Mouse (Mus musculus): ENCODE data around the gene Tbx19. TPM values are rescaled to one million over a fixed set of nuclear protein-coding genes. Genes with fewer than 3 reads are reported as not detected.

Gene Tbx19
- polyA plus RNA-seq, 1 experiment from 2014 or later, result not detected

Other genes with a start within 250 kb of the Tbx19 start
- not detected in 2 replicates for gene Xcl1, start 225.2 kb downstream of the Tbx19 start, polyA plus RNA-seq (2015; fragmentation: Nextera tagmentation; extraction: Ambion mirVana)
- 22.8 and 26.1 TPM in 2 replicates for gene Sft2d2, start 33.7 kb upstream of the Tbx19 start, polyA plus RNA-seq (2015; fragmentation: Nextera tagmentation; extraction: Ambion mirVana)
- 89.2 and 92.3 TPM in 2 replicates for gene Tiprl, start 76.2 kb upstream of the Tbx19 start, polyA plus RNA-seq (2015; fragmentation: Nextera tagmentation; extraction: Ambion mirVana)
- 1.1 and 1.2 TPM in 2 replicates for gene Gpr161, start 135.0 kb upstream of the Tbx19 start, polyA plus RNA-seq (2015; fragmentation: Nextera tagmentation; extraction: Ambion mirVana)